Mouse (Mus musculus) brain, adult 10 weeks (tissue): ENCODE measurements around the gene Naa15. TPM values are rescaled to one million over a fixed set of nuclear protein-coding genes. Genes with fewer than 3 reads are reported as not detected.

ENCODE experiments used
- polyA plus RNA-seq: library from polyadenylated mRNA; stranded (reverse); fragments of 350-450 nt; fragmentation: Illumina TruSeq; extraction: RNeasy Lipid Tissue Mini Kit (QIAGEN cat#74804); gene quantifications from one replicate; pipeline ENCODE4 v1.2.3, GENCODE M21; 2015; ENCODE audit warnings: low read depth, low replicate concordance

The Naa15 gene
- 28.6 TPM for polyA plus RNA-seq

GRCm38 (mm10) chr3:51415098-51416072 lies at the start of gene Naa15:
Naa15 (plus strand) TSS chr3:51415148.

GRCm38 (mm10) chr3:51396219-51397068 lies 18.5 kb upstream of the Naa15 start, which contains the start of gene Mgarp:
Mgarp (minus strand) TSS chr3:51396738.

DNA sequence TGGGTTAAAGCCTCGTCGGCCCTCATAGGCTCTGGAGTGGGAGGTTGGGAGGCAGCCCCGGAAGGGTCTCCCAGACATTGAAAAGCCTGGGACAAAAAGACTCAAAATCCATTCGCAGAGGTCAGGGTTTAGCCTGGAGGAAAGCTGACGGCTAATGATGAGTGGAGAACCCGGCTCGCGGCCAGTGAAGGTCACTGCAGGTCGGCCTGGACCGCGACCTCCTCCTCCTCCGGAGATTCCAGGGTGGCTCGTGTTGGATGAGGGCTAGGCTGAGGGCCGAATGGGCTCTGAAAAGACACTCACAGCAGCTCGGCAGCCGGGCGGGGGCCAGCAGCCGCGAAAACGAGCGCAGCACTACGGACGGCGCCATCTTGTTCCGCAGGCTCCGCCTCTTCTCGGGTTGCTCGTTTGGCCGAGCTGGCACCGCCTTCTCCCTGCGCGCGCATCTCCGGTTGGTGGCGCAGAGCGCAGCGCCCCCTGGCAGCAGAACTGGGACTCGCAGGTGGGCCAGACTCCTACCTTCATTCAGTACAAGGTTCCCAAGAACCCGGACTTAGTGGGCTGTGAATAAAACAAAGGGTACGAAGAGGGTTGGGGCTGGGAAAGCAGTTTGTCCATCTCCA lies 6.3 kb upstream of the Naa15 start, which contains the start of gene Ndufc1:
Gene Ndufc1 (minus strand): TSS at position 428 of the 623 bp plus-strand sequence.

DNA sequence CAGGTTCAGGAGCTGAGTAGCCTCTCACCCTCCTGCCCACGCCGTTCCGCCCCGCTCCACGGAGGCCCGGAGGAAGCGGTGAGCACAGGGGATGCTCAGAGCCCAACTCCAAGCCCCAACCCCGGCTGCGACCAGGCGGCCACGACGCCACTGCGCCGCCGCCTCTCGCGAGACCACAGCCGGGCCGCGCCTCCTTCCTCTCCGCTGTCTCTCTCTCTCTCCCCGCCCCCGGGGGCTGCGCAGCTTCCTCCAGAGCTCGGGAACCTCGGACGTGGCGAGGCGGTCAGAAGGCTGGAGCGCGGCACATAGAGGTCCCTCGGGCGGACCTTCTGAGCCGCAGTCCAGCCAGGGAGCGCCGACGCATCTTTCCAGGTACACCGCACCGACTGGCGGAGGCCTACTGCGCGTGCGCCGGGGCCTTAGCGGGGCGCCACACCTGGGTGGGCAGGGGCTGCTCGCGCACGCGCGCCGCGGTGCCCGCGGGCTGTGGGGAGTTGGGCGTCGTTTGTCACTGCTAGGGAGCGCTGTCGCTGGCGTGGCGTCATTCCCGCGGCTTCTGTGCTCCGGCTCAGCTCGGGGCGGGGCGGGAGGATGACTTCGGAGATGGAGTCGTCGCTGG lies 68.9 kb downstream of the Naa15 start, which contains the start of gene Rab33b:
Gene Rab33b (plus strand): TSS at position 180 of the 619 bp plus-strand sequence.

Other genes starting within 250 kb of the Naa15 start
- gene Noct, start 190.7 kb upstream of the Naa15 start, polyA plus RNA-seq, result 36.0 TPM
- gene Elf2, start 74.5 kb upstream of the Naa15 start, polyA plus RNA-seq, result 24.2 TPM
- gene Mgarp, start 18.4 kb upstream of the Naa15 start, polyA plus RNA-seq, result 0.39 TPM
- 441 TPM for gene Ndufc1, start 6.2 kb upstream of the Naa15 start, polyA plus RNA-seq
- 25.4 TPM for gene Rab33b, start 68.8 kb downstream of the Naa15 start, polyA plus RNA-seq
- gene Setd7, start 145.7 kb downstream of the Naa15 start, polyA plus RNA-seq, result 70.1 TPM
- gene Mgst2, start 245.2 kb downstream of the Naa15 start, polyA plus RNA-seq, result 0.49 TPM